Mouse (Mus musculus) gastrocnemius, adult 8-10 months (tissue): Measurements from ENCODE around the gene Cfap46. TPM values are rescaled to one million over a fixed set of nuclear protein-coding genes. Genes with fewer than 3 reads are reported as not detected.

Experiments used
- DNase-seq, 2 experiments: peaks; one replicate each; pipeline ENCODE4 v3.0.0; 2022; ENCODE audit warnings: low spot score in 2 of 2
- total RNA-seq, 4 experiments: library from RNA; stranded (reverse); gene quantifications; 2 replicates each; pipeline ENCODE4 v1.2.4; 2022

Cfap46 gene
- total RNA-seq, 4 experiments from 2014 or later = 0.10 TPM; not detected in 3

DNA sequence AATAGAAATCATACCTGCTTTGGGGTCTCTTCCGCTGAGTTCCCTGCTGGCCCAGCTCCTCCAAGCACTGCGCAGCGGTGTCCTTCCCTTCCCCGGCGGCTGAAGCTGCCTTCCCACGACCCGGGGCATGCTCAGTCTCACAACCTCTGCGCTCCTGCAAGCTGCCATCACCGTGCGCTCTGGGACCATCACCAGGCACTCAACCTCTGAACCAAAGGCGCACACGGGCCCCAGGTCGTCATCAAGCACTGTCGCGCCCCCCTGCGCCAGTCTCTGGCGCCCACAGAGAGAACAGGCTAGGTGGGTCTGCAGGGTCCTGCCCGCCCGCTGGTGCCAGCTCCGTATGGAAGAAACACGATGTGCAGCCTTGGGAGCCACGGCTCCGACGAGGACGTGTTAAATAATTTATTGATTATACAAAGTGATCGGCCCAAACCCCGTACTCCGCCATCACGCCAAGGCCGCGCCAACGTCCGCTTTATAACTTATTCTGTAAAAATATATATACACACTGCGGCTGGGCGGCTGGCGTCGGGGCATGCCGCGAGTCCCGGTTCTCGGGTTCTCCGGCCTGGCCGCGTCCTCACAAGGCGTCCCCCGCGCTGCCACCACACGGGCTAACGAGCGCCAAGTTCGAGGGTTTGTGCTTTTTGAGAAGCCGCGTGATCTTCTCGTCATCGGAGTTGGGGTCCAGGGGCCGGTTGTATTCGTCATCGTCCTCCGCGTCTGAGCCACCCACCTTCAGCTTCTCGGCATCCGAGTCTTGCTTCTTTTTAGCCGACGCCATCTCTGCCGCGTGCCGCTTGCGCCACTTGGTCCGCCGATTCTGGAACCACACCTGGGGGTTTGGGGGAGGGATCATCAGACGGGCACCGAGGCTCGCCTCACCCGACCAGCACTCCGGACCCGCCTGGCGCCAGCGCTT is 102.5 kb downstream of the Cfap46 start:
- DNase-seq = no peak

DNA sequence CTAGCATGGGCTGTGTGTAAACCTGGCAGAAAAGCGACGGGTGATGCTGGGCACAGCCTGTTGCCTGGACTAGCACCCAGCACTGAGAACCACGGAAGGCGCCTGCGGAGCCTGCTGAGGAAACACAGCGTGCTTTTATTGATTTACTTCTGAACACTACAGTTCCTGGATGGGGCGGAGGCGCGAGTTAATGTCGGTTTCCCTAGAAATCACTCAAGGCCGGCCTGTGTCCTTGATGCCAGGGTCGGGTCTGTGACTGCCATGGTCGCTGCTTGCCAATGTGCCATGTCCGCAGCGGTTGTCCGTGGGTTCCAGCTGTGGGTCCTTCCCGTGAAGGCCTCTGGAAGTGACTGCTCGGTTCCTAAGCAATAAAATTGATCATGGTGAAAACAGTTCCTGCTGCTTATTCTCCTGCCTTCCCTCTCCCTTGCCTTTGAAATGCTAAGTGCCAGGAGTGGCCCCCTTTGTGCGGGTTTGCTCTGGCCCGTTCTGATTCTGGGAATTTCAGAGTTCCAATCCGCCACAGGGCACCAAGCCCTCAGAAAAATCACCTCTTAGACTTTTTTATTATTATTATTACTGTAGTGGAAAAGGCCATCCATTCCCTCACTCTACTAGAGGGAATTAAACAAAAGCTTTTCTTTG is 104.2 kb downstream of the Cfap46 start:
- DNase-seq = no peak

DNA sequence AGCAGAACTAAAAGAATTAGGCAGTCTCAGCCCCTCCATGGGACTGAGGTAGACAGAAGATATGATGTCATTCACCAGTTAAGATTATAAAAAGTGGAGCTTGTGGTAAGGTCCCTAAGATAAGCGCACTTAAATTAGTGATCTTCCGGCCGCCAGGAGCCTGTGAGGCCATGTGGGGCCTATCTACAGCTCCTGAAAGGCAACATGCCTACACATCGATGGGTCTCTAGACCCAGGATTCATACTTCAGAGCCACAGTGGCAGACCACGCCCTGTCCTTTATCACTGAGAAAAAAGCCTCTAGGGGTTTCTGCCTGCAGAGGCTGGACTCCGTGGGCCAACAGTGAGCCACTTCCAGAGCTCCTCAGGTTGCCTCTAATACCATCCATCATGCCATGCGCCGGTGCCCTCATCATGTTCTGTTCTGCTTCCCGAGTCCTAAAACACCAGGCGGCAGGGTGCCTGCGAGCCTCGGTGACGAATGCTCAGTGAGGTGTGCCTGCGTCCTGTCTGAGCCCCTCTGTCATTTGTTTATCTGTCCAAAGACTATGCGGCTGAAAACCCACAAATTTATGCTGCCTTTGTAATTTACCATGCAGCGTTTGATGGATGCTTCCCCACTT is 107.4 kb downstream of the Cfap46 start:
- no peak for DNase-seq

DNA sequence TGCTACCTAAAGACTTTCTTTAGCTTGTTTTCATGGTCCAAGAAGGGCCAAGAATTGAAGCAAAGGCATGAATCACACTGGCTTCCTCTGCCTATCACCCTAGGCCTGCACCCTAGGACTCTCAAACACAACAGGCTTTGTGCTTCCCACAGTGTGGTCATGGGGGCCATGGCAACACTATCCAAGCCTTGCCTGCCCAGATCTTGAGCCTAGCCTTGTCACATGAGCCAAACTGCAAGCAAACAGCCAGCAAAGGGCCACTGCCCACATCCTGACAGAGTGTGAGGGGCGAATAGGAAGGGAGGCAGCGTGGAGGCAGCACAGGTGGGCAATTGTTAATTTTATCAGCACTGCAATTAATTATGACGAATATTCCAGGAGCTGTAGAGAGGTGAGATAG is 111.0 kb downstream of the Cfap46 start:
- no peak for DNase-seq

DNA sequence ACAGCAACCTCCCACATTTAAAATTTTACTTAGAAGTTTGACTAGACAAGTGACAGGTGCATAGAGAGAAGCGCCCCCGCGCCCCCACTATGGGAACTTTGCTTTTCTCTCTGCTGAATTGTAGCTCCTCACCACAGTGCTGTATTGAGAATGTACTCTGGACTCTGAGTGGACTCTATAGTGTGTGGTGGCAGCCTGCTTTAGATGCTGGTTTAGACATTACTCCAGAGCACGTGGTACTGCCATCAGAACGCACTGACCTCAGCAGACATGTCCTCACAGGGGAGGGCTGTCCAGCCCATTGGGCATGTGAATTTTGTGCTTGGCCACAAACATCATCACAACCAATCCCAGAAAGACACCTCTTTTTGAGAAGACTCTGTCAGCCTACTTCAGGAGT is 112.8 kb downstream of the Cfap46 start:
- no peak for DNase-seq

DNA sequence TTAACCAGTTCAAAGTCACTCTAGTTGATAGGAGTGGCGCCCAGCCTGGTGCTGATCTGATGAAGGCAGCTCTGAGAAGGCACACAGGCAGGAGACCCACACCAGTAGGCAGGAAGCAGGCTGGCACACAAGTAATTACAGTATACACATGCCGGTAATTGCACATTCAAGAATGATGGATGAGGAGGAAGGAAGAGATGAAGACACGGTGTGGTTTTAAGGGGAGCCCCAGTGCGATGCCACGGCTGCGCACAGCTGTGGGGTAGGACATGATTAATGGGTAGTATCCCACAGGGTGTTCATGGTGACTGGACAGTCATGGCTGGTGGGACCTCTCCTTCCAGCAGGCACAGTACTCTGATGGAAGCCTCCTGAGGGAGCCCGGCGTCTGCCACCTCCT is 117.1 kb downstream of the Cfap46 start:
- DNase-seq = no peak

DNA sequence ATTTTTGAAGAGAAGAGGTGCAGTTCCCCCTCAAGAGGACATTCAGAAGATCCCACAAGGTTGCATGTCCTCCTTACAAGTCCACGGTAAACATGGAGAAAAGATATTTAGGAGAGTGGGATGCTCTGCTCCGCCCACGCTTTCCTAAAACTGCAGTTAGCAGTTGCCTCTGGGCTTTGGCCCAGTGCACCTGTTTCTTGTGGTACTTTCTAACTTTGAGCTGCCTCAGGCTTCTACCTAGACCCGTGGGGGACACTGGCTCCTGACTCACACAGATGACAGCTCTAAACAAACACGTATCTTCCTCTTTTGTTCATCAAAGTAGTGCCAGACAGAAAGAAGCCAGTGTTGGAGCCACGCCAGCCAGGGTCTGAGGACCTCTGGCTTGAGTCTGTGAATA is 117.6 kb downstream of the Cfap46 start:
- no peak for DNase-seq

DNA sequence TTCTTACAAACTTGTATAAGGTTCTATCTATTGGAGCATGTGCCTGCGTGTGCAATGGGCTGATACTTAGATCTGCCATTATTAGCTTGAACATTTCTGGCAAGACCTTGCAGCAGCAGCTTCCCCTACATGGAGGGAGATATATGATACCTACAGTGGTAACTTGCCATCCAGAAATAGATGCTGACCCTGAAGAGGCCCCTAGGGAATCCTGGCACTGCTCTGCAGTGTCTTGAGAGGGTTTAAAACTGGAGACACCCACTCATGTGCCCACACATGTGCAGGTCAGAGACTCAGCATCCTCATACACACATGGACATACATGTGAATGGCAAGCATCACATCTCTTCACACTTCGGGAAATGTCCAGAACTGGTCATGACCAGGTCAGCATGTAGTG is 119.5 kb downstream of the Cfap46 start:
- peak; percentile 33 to 62 for DNase-seq

DNA sequence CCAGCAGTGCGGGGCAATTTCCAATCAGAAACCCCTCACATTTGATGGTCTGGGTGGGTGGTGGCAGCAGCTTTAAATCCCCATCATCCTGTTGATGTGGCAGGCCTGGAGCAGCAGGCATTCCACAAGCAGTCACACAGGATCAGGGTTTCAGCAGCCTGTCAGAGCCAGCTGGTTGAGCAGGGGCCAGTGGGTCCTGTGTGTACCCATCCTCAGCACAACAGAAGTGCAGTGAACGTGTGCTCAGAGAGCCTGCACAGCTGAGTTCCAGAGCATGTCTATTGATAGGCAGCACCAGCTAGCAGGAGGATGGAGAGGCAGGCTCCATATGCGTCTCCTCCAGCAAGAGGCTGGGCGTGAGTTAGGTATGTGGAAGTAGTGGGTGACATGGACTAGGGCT is 120.2 kb downstream of the Cfap46 start:
- DNase-seq = no peak

DNA sequence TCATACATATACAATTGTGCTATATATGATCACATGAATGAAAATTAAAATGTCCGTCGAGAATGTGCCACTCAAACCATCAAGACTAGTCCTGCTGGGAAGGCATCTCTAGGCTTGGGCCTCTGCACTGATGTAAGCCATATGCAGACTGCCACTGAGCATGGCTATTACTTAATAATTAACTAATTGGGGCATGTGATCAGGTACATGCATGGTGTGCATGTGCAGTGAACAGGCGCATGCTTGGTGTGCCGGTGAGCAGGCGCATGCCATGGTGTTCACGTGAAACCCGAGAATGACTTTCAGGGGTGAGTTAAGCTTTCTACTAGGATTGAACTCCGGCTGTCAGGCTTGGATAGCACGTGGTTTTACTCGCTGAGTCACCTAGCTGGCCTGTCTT is 124.0 kb downstream of the Cfap46 start:
- no peak for DNase-seq

DNA sequence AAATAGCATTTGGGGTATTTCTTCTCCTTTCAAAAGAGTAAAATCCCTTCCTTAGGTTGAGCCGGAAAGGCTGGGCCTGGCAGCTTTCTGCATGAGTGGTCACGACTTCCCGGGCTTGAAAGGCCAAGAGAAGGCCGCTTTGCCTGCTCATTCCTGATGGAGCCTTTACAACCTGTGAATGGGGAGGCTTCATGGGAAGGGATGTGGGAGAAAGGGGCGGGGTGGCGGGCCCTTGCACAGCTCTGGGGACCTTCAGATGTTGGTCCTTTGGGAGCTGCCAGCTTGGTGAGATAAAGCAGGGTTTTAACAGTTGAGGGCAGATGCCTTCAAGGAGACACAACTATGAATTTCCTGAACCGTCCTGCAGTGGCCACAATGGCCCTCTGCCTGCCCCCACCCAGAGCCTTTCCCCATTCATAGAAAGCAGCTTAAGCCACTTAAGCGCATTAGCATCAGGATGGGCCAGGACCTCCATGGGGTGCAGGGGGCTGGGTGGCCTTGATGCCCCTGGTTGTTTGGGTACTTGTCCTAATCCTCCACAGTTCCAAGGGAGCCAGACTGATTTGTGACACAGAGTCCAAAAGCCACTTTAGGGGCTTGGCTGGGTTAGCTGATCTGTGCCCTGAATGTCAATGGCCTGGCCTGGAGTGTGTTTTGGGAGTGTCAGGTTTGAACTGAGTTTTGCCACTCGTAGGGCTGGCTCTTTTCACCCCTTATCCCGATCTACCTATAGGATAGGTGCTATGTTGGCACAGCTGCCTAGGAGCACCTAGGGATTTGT is 126.7 kb downstream of the Cfap46 start:
- DNase-seq = no peak

DNA sequence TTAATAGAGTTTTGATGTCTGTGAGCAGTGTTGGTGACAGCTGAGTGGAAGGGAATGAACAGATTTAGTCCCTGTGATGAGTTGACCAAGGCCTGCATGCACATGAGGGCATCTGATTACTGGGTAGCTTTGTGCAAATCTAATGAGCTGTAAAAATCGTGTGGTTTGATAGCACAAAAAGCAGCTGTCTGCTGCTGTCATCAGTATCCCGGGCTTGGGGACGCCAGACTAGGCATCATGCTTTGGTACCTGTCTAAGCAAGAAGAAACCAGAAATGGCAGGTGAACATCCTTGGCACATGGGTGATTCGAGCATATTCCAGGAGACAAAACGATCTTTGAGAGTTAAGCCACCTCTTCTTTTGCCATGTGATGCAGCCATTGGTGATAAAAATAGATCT is 127.3 kb downstream of the Cfap46 start:
- DNase-seq = no peak

DNA sequence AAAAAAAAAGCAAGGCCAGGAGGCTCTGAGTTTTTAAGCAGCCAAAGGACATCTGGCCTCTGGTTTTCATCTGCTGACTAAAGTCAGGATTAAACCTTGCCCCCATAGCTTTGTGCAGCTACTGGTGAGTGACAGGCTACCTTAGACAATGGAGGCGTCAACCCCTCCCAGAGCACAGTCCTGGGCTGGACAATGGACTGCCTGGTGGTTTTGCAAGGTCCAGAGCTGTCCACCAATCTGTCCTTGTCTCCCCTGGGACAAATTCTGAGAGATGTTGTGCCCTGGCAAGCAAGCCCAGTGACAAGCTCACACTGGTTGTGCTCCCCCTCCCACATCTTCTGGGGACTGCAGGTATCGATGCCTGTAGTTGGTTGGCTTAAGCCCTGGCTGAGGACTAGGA is 132.1 kb downstream of the Cfap46 start:
- no peak for DNase-seq

Other genes starting within 250 kb of the Cfap46 start
- gene Nkx6-2, start 101.0 kb downstream of the Cfap46 start, total RNA-seq = not detected
- not detected for gene Adgra1, start 150.4 kb upstream of the Cfap46 start, total RNA-seq
- gene Kndc1, start 210.9 kb upstream of the Cfap46 start, total RNA-seq = under 1 TPM in 1 of 4 experiments, not detected in 3; 0.07 TPM